Mouse (Mus musculus): ENCODE data around the gene Stk32c.

DNA sequence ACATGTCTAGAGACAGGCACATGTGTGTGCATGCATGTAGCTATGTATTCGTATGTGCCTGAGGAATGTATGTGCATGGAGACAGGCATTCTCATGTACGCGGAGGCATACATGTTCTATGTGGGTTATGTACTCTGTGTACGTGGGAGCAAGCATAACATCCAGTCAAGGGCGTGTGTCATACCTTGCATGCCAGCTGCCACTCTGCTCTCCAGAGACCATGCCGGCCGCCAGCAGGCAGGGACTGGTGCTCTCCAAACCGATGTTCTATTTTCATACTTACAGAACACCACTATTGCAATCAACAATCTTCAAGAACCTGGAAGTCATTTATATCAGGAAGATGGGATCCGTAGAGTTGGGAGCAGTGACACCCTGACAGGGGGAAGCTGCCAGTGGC lies 3.4 kb upstream of the Stk32c start:
- TF ChIP-seq CTCF (IDR thresholded peaks at IDR 0.05) (no peak), EP300 (IDR thresholded peaks at IDR 0.05) (0 out of 2 replicates have a peak, but pooled peaks have one; percentile 7)

Measured in lung, postnatal 0 days (tissue).